Mouse (Mus musculus) hindbrain, embryonic 16.5 days (tissue): ENCODE measurements around the gene Tmem265. TPM values are rescaled to one million over a fixed set of nuclear protein-coding genes. Genes with fewer than 3 reads are reported as not detected.

Experiments used
- ATAC-seq: fragments of 200-750 bp; cut with Nextera tagmentation; 2 replicates; pipeline ENCODE4 v1.8.0; 2017; ENCODE audit warnings: moderate TSS enrichment, moderate library complexity
- H3K27ac ChIP-seq: fragments of 300-500 bp; sonication (generic); 2 replicates; pipeline ENCODE4 v1.5.1; 2014; ENCODE audit warnings: low read depth, mild to moderate bottlenecking, control low read depth, low read length, moderate library complexity
- H3K27me3 ChIP-seq: fragments of 300-500 bp; sonication (generic); replicated peaks from 2 replicates; pipeline ENCODE4 v1.6.1; 2014; ENCODE audit warnings: low read length; ENCODE audit not compliant: control insufficient read depth, insufficient read depth
- H3K36me3 ChIP-seq: fragments of 300-500 bp; sonication (generic); 2 replicates; pipeline ENCODE4 v1.6.1; 2014; ENCODE audit warnings: mild to moderate bottlenecking, low read length, moderate library complexity, mixed read lengths; ENCODE audit not compliant: control insufficient read depth, insufficient read depth
- H3K4me1 ChIP-seq: fragments of 300-500 bp; sonication (generic); 2 replicates; pipeline ENCODE4 v1.6.1; 2014; ENCODE audit warnings: low read depth, low read length; ENCODE audit not compliant: control insufficient read depth, insufficient read depth
- H3K4me2 ChIP-seq: fragments of 300-500 bp; sonication (generic); 2 replicates; pipeline ENCODE4 v1.6.1; 2014; ENCODE audit warnings: mild to moderate bottlenecking, low read length, control low read depth, moderate library complexity
- H3K4me3 ChIP-seq: fragments of 300-500 bp; sonication (generic); 2 replicates; pipeline ENCODE4 v1.5.1; 2014; ENCODE audit warnings: mild to moderate bottlenecking, low read length, control low read depth, moderate library complexity
- H3K9ac ChIP-seq: fragments of 300-500 bp; sonication (generic); 2 replicates; pipeline ENCODE4 v1.6.1; 2014; ENCODE audit warnings: low read depth, mild to moderate bottlenecking, control low read depth, low read length, moderate library complexity
- H3K9me3 ChIP-seq: fragments of 300-500 bp; sonication (generic); 2 replicates; pipeline ENCODE4 v1.6.1; 2014; ENCODE audit warnings: mild to moderate bottlenecking, low read length, moderate library complexity; ENCODE audit not compliant: control insufficient read depth
- WGBS: fragments of 180-500 bp; shearing (Covaris S2); extraction: QIAGEN DNeasy Blood & Tissue Kit; methylation state at CpG from one replicate; pipeline ENCODE4 v1.1.7; 2014; 5-methylcytosine and 5-hydroxymethylcytosine counted together
- polyA plus RNA-seq: library from polyadenylated mRNA; unstranded; fragments of >200 nt; fragmentation: Nextera tagmentation; extraction: Ambion mirVana; gene quantifications from 2 replicates; pipeline ENCODE4 v1.2.1, GENCODE M21; 2015

The Tmem265 gene
- polyA plus RNA-seq, 1 experiment from 2014 or later: 4.3 TPM

GRCm38 (mm10) chr7:127614891-127615843, 54.0 kb downstream of the Tmem265 start, which contains the start of gene Zfp629:
Gene Zfp629, minus strand, starts transcription at chr7:127615797.
- Histone ChIP-seq H3K4me2 (peak within 1 kb of the TSS; percentile 91), H3K4me1 (peaks cover 14% of the 10 kb centered on the region), H3K9ac (peak within 1 kb of the TSS; percentile 94), H3K27me3 (no peaks in the 10 kb centered on the region), H3K36me3 (peaks cover 23% of the 10 kb centered on the region), H3K27ac (peak within 1 kb of the TSS; percentile 87), H3K9me3 (no peaks in the 10 kb centered on the region), H3K4me3 (peak within 1 kb of the TSS; percentile 100)
- ATAC-seq: peak; percentile 93
- WGBS: under 1% methylated on average over 36 of the region's 50 CpGs

GRCm38 (mm10) chr7:127616336-127616735, 55.1 kb downstream of the Tmem265 start:
- no peaks in the 10 kb centered on the region for H3K27me3 ChIP-seq
- peaks cover 11% of the 10 kb centered on the region for H3K36me3 ChIP-seq
- peak overlapping the region; percentile 100 for H3K4me3 ChIP-seq
- H3K4me2 ChIP-seq: peak overlapping the region; percentile 91
- H3K9me3 ChIP-seq: no peaks in the 10 kb centered on the region
- 53% methylated on average over 1 of the region's 1 CpGs for WGBS
- H3K9ac ChIP-seq: peak overlapping the region; percentile 48
- peaks cover 14% of the 10 kb centered on the region for H3K4me1 ChIP-seq
- 0 out of 2 replicates have a peak, but pooled peaks have one; percentile 37 for ATAC-seq
- 0 out of 2 replicates have a peak overlapping the region, but pooled peaks have one; percentile 9 for H3K27ac ChIP-seq

Other genes with a start within 250 kb of the Tmem265 start
- 16.3 and 17.4 TPM in 2 replicates for gene Zfp768, start 215.8 kb upstream of the Tmem265 start, polyA plus RNA-seq
- gene Zfp747, start 185.3 kb upstream of the Tmem265 start, polyA plus RNA-seq: 8.7 and 9.3 TPM in 2 replicates
- 3.9 and 4.5 TPM in 2 replicates for gene 9130019O22Rik, start 174.2 kb upstream of the Tmem265 start, polyA plus RNA-seq
- gene E430018J23Rik, start 167.8 kb upstream of the Tmem265 start, polyA plus RNA-seq: 4.6 and 5.4 TPM in 2 replicates
- 4.0 and 4.1 TPM in 2 replicates for gene Zfp764, start 154.6 kb upstream of the Tmem265 start, polyA plus RNA-seq
- gene Zfp688, start 139.3 kb upstream of the Tmem265 start, polyA plus RNA-seq: 27.4 and 29.1 TPM in 2 replicates
- gene Zfp689, start 112.2 kb upstream of the Tmem265 start, polyA plus RNA-seq: 13.2 and 15.9 TPM in 2 replicates
- gene Prr14, start 101.8 kb upstream of the Tmem265 start, polyA plus RNA-seq: 29.0 and 35.2 TPM in 2 replicates
- gene Fbrs, start 82.2 kb upstream of the Tmem265 start, polyA plus RNA-seq: 10.2 and 12.6 TPM in 2 replicates
- 37.9 and 38.7 TPM in 2 replicates for gene Srcap, start 49.4 kb upstream of the Tmem265 start, polyA plus RNA-seq
- gene Gm42715, start 41.8 kb upstream of the Tmem265 start, polyA plus RNA-seq: 13.2 and 13.7 TPM in 2 replicates
- 60.5 and 60.9 TPM in 2 replicates for gene Phkg2, start 11.9 kb downstream of the Tmem265 start, polyA plus RNA-seq
- gene Ccdc189, start 27.2 kb downstream of the Tmem265 start, polyA plus RNA-seq: 11.6 and 13.3 TPM in 2 replicates
- 38.0 and 48.1 TPM in 2 replicates for gene Rnf40, start 27.4 kb downstream of the Tmem265 start, polyA plus RNA-seq
- 15.0 and 20.7 TPM in 2 replicates for gene Zfp629, start 54.4 kb downstream of the Tmem265 start, polyA plus RNA-seq
- gene Bcl7c, start 147.5 kb downstream of the Tmem265 start, polyA plus RNA-seq: 39.5 and 41.9 TPM in 2 replicates
- gene Ctf1, start 151.3 kb downstream of the Tmem265 start, polyA plus RNA-seq: 3.4 and 4.9 TPM in 2 replicates
- gene Ctf2, start 170.8 kb downstream of the Tmem265 start, polyA plus RNA-seq: 0.15 and 0.20 TPM in 2 replicates
- 6.8 TPM in 2 replicates for gene Fbxl19, start 183.2 kb downstream of the Tmem265 start, polyA plus RNA-seq
- gene Orai3, start 208.4 kb downstream of the Tmem265 start, polyA plus RNA-seq: 10.4 and 11.3 TPM in 2 replicates
- 12.8 and 14.6 TPM in 2 replicates for gene Setd1a, start 215.3 kb downstream of the Tmem265 start, polyA plus RNA-seq
- gene Gm49388, start 224.2 kb downstream of the Tmem265 start, polyA plus RNA-seq: not detected in 2 replicates
- gene Hsd3b7, start 239.2 kb downstream of the Tmem265 start, polyA plus RNA-seq: 11.9 and 12.1 TPM in 2 replicates